Mouse (Mus musculus): ENCODE measurements at regions not wholly inside any gene's neighbourhood (a gene's known extent, or its start where the extent isn't known, plus 50 kb on each side); places are given as distances from the start of the nearest gene placed in this dataset.

DNA sequence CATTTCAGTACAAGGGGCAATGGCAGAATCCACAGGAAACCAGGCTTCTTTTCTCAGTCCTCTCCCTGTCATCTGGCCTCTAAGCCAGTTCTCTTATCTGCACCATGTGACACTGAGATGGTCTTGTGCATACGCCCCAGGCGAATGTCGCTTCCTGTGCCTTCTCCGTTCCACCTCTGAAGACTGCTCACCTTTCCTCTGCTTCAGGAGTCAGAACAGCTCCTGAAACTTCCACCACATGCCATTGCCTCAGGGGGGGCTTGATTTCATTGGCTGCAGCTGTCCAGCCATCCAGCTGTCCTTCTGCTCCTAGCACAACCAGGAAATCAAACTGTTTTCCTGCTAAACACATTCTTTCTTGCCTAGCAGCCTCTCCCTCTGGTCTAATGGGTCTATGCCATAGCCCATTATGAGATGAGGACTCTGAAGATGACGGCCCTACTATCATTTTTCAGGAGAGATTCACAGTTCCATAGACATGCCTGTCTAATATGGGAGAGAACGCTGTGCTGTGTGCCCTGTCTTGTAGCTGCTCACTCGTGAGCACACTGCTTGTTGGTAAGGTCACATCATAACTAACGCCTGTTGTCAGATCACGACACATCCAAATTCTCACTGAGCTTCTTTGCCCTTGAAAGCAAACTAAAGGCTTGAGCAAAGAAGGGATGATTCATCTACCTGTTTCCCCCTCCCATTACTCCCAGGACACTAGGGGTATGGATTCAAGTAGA is 129.9 kb upstream of the Fmo9 start:
- TF ChIP-seq CTCF (IDR thresholded peaks at IDR 0.05; ENCODE audit: control insufficient read depth, insufficient read depth, low read length) (no peak), POLR2A (IDR thresholded peaks at IDR 0.05; ENCODE audit: borderline replicate concordance, control insufficient read depth, low read depth, low read length) (no peak)
